Mouse (Mus musculus) kidney, adult 9 months (tissue): ENCODE results near the gene Tmem254c.
"Not testable (repeated sequence)": the region's sequence is repeated elsewhere in the genome, so short reads cannot be mapped to it uniquely, and the experiment has no call there.

Source experiments
- DNase-seq: peaks from one replicate; pipeline ENCODE4 v3.0.0; 2022

Tmem254c gene

GRCm38 (mm10) chr14:26067325-26067633 is at the start of gene Tmem254c:
Gene Tmem254c (minus strand): TSS chr14:26067355.
- not testable (repeated sequence) for DNase-seq

GRCm38 (mm10) chr14:26097622-26098021 is 30.5 kb upstream of the Tmem254c start:
- not testable (repeated sequence) for DNase-seq

- not testable (repeated sequence) for DNase-seq
Observed at GRCm38 (mm10) chr14:26081997-26082396, 14.8 kb upstream of the Tmem254c start, which contains the start of gene Cphx3. Gene Cphx3 (plus strand): TSS chr14:26082297.

GRCm38 (mm10) chr14:26081216-26081615 is 14.1 kb upstream of the Tmem254c start, which contains the start of gene Cphx2:
Gene Cphx2 (plus strand): TSS chr14:26081516.
- not testable (repeated sequence) for DNase-seq

- DNase-seq: not testable (repeated sequence)
Observed at GRCm38 (mm10) chr14:26076620-26077390, 9.7 kb upstream of the Tmem254c start.

GRCm38 (mm10) chr14:26066574-26067324 is 406 bp downstream of the Tmem254c start:
- DNase-seq: not testable (repeated sequence)

- not testable (repeated sequence) for DNase-seq
Observed at GRCm38 (mm10) chr14:26059362-26059761, 7.8 kb downstream of the Tmem254c start.

- DNase-seq: not testable (repeated sequence)
Observed at GRCm38 (mm10) chr14:26058184-26058583, 9.0 kb downstream of the Tmem254c start.

GRCm38 (mm10) chr14:26048767-26049166 is 18.4 kb downstream of the Tmem254c start:
- DNase-seq: not testable (repeated sequence)

GRCm38 (mm10) chr14:26047026-26047425 is 20.1 kb downstream of the Tmem254c start:
- DNase-seq: not testable (repeated sequence)

GRCm38 (mm10) chr14:26045007-26045406 is 22.1 kb downstream of the Tmem254c start:
- DNase-seq: not testable (repeated sequence)

- not testable (repeated sequence) for DNase-seq
Observed at GRCm38 (mm10) chr14:26042611-26043010, 24.5 kb downstream of the Tmem254c start, which contains the start of gene Gm9780. Gene Gm9780 (minus strand): TSS chr14:26042711.

GRCm38 (mm10) chr14:26035439-26035838 is 31.7 kb downstream of the Tmem254c start:
- not testable (repeated sequence) for DNase-seq

GRCm38 (mm10) chr14:26034364-26034763 is 32.8 kb downstream of the Tmem254c start:
- not testable (repeated sequence) for DNase-seq

GRCm38 (mm10) chr14:26025653-26026052 is 41.5 kb downstream of the Tmem254c start:
- not testable (repeated sequence) for DNase-seq

- DNase-seq: not testable (repeated sequence)
Observed at GRCm38 (mm10) chr14:26022831-26023230, 44.3 kb downstream of the Tmem254c start.

- DNase-seq: not testable (repeated sequence)
Observed at GRCm38 (mm10) chr14:26021555-26021954, 45.6 kb downstream of the Tmem254c start.

- not testable (repeated sequence) for DNase-seq
Observed at GRCm38 (mm10) chr14:26016414-26016813, 50.7 kb downstream of the Tmem254c start.
